Mouse (Mus musculus): ENCODE data around the gene Astn1.

DNA sequence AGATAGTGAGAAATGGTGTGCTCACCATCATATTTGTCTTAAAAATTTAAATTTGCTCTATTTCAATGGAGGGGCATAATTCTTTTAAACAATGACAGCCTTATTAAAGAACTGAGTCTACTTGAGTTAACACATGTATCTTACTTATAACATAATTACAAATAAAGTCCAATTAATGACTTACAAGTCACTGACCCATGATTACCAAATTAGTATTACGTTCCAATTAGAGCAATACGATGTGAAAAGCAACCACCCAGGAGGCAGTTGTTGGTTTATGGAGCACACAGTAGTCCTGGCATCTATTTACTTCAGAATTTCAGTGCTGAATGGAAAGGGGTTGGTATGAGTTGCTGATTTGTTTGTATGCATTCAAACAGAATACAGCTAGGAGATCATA lies 237.4 kb downstream of the Astn1 start:
- no peak for TF ChIP-seq CTCF (IDR thresholded peaks at IDR 0.05)
- TF ChIP-seq POLR2A (IDR thresholded peaks at IDR 0.05; ENCODE audit: insufficient read depth, low read depth, low read length): no peak

All from heart, adult 2 months (tissue).